Mouse (Mus musculus) heart, embryonic 10.5 days (tissue): ENCODE measurements at regions not wholly inside any gene's neighbourhood (a gene's known extent, or its start where the extent isn't known, plus 50 kb on each side); places are given as distances from the start of the nearest gene placed in this dataset.

Experiments used
- DNase-seq: peaks from one replicate; pipeline ENCODE4 v3.0.0-alpha.2; 2017; ENCODE audit warnings: low spot score
- H3K27ac ChIP-seq: fragments of 300-500 bp; sonication (generic); 2 replicates; pipeline ENCODE4 v1.5.1; 2016; ENCODE audit warnings: mild to moderate bottlenecking
- H3K27me3 ChIP-seq: fragments of 300-500 bp; sonication (generic); 2 replicates; pipeline ENCODE4 v1.6.1; 2016; ENCODE audit warnings: mild to moderate bottlenecking; ENCODE audit not compliant: poor library complexity, insufficient read depth, severe bottlenecking
- H3K36me3 ChIP-seq: fragments of 300-500 bp; sonication (generic); 2 replicates; pipeline ENCODE4 v1.6.1; 2016; ENCODE audit warnings: mild to moderate bottlenecking, moderate library complexity
- H3K4me1 ChIP-seq: fragments of 300-500 bp; sonication (generic); 2 replicates; pipeline ENCODE4 v1.6.1; 2016; ENCODE audit warnings: mild to moderate bottlenecking
- H3K4me3 ChIP-seq: fragments of 300-500 bp; sonication (generic); 2 replicates; pipeline ENCODE4 v1.5.1; 2016; ENCODE audit warnings: mild to moderate bottlenecking, moderate library complexity
- H3K9me3 ChIP-seq: fragments of 300-500 bp; sonication (generic); 2 replicates; pipeline ENCODE4 v1.6.1; 2016; ENCODE audit warnings: mild to moderate bottlenecking, moderate library complexity
- WGBS: fragments of 180-500 bp; shearing (Covaris S2); methylation state at CpG from one replicate; pipeline ENCODE4 v1.1.7; 2016; 5-methylcytosine and 5-hydroxymethylcytosine counted together

DNA sequence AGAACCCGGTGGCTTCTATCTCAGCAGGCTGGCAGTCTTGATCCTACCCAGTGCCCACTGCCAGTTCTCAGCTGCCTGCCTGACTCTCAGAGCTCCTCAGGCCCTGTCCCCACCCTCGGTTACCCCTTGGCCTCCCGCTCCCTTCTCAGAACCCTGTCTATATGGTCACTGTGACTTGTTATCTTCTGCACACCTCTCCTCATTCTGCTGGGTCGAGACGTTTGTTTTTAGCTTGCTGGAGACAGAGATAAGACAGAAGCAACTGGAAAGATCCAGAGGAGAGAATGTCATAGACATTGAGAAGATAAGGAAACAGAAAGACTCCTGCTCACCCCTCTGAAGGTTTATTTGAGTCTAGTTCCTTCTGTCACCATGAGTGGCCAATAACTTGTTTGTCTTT, 53.8 kb upstream of the Phc1 start:
- H3K27ac ChIP-seq = peak overlapping the region; percentile 79
- H3K4me3 ChIP-seq = no peak overlapping the region
- H3K9me3 ChIP-seq = no peaks in the 10 kb centered on the region
- H3K27me3 ChIP-seq = no peaks in the 10 kb centered on the region
- peaks cover 38% of the 10 kb centered on the region for H3K4me1 ChIP-seq
- 26% methylated on average over 5 of the region's 5 CpGs for WGBS
- DNase-seq = peak; percentile 95
- no peaks in the 10 kb centered on the region for H3K36me3 ChIP-seq

DNA sequence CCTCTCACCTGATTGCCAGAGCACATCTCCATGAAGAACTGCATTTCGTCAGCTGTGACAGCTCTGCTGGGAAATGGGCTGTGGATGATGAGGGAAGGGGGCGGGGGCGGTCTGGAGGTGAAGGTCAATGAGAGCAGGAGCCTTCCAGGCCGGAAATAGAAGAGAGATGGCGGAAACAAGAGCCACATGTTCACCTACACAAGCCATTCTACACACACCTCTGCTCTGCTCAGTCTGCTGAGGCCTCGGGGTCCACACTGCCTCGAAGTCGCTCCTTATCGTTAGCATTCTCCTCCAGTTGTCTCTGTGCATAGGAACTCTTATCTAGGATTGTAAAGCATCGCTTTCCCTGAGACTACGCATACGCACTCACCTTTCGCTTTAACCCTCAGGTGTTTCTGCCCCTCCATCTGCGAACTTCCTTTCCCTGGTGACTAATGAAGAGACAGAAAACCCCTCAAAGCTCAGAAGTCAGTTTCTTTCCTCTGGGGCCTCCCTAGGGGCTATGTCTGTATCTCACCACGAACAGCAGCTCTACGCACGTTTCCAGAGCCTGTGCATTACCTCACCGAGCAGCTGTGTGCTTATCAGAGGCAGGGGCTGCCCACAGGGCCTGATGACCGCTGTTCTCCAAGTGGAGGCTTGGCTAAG, 53.0 kb upstream of the Phc1 start:
- H3K4me1 ChIP-seq = peaks cover 38% of the 10 kb centered on the region
- peak; percentile 95 for DNase-seq
- no peaks in the 10 kb centered on the region for H3K27me3 ChIP-seq
- peak overlapping the region; percentile 79 for H3K27ac ChIP-seq
- H3K4me3 ChIP-seq = peak overlapping the region; percentile 40
- no peaks in the 10 kb centered on the region for H3K36me3 ChIP-seq
- no peaks in the 10 kb centered on the region for H3K9me3 ChIP-seq
- 24% methylated on average over 19 of the region's 19 CpGs for WGBS

DNA sequence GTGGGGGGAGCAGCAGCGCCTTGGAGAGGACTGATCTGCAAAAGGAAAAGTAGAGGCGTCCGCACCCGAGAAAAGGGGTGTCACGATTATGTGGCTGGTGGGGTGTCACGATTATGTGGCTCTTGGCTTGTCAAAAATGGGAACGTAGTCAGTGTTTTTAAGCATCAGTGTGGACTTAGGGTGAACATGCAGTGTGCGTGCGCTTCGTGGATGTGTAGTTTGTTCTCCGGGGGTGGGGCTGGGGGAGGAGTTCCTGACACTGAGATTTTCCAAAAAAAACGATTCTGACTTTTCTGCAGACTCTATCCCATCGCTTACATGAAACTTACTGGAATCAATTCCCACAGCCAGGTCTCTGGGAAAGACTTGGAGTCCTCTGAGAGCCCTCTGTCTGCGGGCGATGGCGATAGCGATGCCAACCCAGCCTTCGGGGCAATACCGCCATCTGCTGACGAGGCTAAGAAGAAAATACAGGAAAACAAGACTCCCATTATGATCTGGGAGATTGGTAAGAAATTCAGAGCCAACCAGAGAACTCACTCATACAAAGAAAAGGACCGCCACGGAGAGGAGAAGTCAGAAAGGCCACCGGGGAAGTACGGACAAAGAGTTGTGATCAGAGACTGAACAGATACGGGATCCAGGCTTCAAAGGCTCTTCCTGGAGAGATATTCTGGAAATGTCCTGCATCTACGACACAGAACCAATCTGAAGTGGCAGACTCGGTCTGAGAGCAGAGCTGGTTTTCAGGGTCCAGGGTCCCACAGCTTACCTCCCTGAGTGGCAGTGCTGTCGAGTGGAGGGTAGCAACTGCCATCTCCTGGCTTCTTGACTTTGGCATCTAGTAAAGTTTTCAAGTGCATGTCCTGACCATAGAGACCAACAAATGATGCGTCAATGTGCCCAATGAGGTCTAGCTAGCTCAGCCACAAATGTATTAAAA, 51.6 kb upstream of the Phc1 start:
- WGBS = 32% methylated on average over 29 of the region's 29 CpGs
- peak overlapping the region; percentile 33 for H3K4me3 ChIP-seq
- no peaks in the 10 kb centered on the region for H3K9me3 ChIP-seq
- H3K36me3 ChIP-seq = no peaks in the 10 kb centered on the region
- no peaks in the 10 kb centered on the region; the same call in 1 of the 2 replicates for H3K27me3 ChIP-seq
- DNase-seq = peak; percentile 90
- peak overlapping the region; percentile 79 for H3K27ac ChIP-seq
- peaks cover 38% of the 10 kb centered on the region for H3K4me1 ChIP-seq

DNA sequence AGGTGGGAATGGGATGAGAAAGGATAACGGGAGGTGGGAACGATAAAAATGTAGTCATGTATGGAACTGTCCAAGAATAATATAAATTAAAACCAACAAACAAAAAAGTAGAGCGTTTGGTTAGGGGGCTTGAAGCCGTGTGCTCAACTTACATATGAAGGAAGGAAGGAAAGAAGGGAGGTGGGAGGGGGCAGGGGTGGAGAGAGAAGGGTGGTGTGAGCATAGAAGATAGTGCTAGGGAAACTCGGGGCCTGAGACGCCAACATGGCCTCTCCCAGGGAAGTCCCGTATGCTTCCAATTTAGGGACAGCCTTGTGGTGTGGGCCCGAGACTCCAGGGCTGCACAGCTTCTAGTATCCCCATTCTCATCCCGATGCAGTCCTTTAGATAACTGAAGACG, 50.8 kb upstream of the Phc1 start:
- DNase-seq = no peak
- H3K4me1 ChIP-seq = peaks cover 38% of the 10 kb centered on the region
- no peaks in the 10 kb centered on the region for H3K9me3 ChIP-seq
- H3K27me3 ChIP-seq = peaks cover 6% of the 10 kb centered on the region; the same call in 1 of the 2 replicates
- WGBS = 63% methylated on average over 10 of the region's 10 CpGs
- peak overlapping the region; percentile 79 for H3K27ac ChIP-seq
- H3K4me3 ChIP-seq = peak overlapping the region; percentile 33
- H3K36me3 ChIP-seq = no peaks in the 10 kb centered on the region

DNA sequence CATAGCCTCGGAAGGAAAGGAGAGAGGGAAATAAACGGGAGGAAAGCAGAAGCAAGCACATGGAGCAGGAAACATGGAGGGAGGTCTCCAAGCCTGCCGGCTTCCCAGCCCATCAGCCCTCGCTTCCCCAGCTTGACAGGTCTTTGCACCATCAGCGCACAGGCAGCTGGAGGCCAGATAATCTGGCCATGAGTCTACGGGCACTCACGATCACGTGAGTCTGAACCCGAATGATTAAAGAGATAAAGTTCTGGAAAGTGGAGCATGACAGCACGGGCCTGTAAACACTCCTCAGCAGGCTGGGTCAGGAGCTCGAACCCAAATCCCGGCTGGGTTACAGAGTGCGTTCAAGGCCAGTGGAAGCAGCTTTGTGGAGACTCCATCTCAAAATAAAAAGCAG, 50.4 kb upstream of the Phc1 start:
- no peaks in the 10 kb centered on the region for H3K9me3 ChIP-seq
- H3K4me1 ChIP-seq = peaks cover 38% of the 10 kb centered on the region
- no peaks in the 10 kb centered on the region for H3K36me3 ChIP-seq
- H3K4me3 ChIP-seq = 0 out of 2 replicates have a peak overlapping the region, but pooled peaks have one; percentile 12
- 42% methylated on average over 13 of the region's 13 CpGs for WGBS
- DNase-seq = peak; percentile 88
- H3K27me3 ChIP-seq = peaks cover 10% of the 10 kb centered on the region; the same call in 1 of the 2 replicates
- H3K27ac ChIP-seq = peak overlapping the region; percentile 79
